ENCODE assay signal across 26 mouse cellular contexts in the genomic region with DNA sequence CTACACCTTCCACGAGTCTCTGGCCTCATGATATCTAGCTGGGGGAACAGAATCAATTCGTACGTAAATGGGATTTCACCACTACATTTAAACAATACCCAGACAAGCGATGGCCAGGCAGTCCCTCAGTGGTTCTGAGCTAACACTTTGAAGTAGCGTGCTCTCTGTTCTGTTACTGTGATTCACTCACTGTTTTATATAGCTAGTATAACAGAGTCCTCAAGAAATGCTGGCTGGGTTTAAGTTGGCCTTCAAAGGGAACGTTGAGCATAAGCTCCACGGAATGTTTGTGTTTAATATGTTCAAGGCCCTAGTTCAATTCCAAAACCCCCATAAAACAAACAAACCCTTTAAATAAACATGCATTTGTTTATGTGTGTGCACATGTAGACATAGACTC.
DNase-seq lines count a peak whose midpoint lies in the region; ATAC-seq and TF ChIP-seq lines count a peak whose summit lies in the region.
"Had no signal": no experiment of that assay in that cellular context is flagged by ENCODE, and none has a peak within 500 bp of the region (broad histone marks: within the 10 kb centered on the region; RNA-seq: fewer than 3 reads in every experiment).

No protein-coding gene starts in this region.

- no peak for TF ChIP-seq CTCF in intestine, postnatal 0 days (IDR thresholded peaks at IDR 0.05; ENCODE audit: low read depth)

- no peak overlapping the region for H3K9ac ChIP-seq in limb, embryonic 11.5 days (ENCODE audit: low read length)
- no peak overlapping the region for H3K9ac ChIP-seq in neural tube, embryonic 13.5 days
- H3K9ac ChIP-seq in neural tube, embryonic 15.5 days (replicated peaks), result no peak overlapping the region
- H3K9ac ChIP-seq in intestine, postnatal 0 days (ENCODE audit: low read depth, low read length), result no peak overlapping the region
- H3K9ac ChIP-seq in stomach, embryonic 16.5 days (ENCODE audit: low read length), result no peak overlapping the region
- H3K9ac ChIP-seq: liver, embryonic 14.5 days had no signal

- 53% methylated on average over 7 of the region's 7 CpGs for WGBS in limb, embryonic 11.5 days
- WGBS in limb, embryonic 10.5 days, result 75% methylated on average over 7 of the region's 7 CpGs
- 50% methylated on average over 7 of the region's 7 CpGs for WGBS in neural tube, embryonic 13.5 days
- 42% methylated on average over 7 of the region's 7 CpGs for WGBS in neural tube, embryonic 15.5 days
- 27% methylated on average over 7 of the region's 7 CpGs for WGBS in intestine, postnatal 0 days
- 47% methylated on average over 7 of the region's 7 CpGs for WGBS in stomach, embryonic 16.5 days

- 0 out of 2 replicates have a peak overlapping the region, but pooled peaks have one; percentile 23 for H3K27ac ChIP-seq in limb, embryonic 11.5 days (replicated peaks; ENCODE audit: low read depth, low read length)
- no peak overlapping the region for H3K27ac ChIP-seq in limb, embryonic 10.5 days
- H3K27ac ChIP-seq in neural tube, embryonic 13.5 days (replicated peaks), result peak overlapping the region; percentile 42
- no peak overlapping the region for H3K27ac ChIP-seq in neural tube, embryonic 15.5 days (replicated peaks)
- H3K27ac ChIP-seq in intestine, postnatal 0 days (ENCODE audit: low read depth, low read length), result no peak overlapping the region; the same call in 1 of the 2 replicates
- no peak overlapping the region for H3K27ac ChIP-seq in stomach, embryonic 16.5 days (ENCODE audit: low read length)
- H3K27ac ChIP-seq: forebrain, embryonic 10.5 days; heart, embryonic 10.5 days; left cerebral cortex, adult 2 months; liver, embryonic 14.5 days had no signal

- no peaks in the 10 kb centered on the region for H3K9me3 ChIP-seq in limb, embryonic 11.5 days (ENCODE audit: control insufficient read depth, low read length)
- H3K9me3 ChIP-seq in limb, embryonic 10.5 days (replicated peaks), result no peaks in the 10 kb centered on the region
- H3K9me3 ChIP-seq in neural tube, embryonic 13.5 days, result no peaks in the 10 kb centered on the region
- no peaks in the 10 kb centered on the region for H3K9me3 ChIP-seq in neural tube, embryonic 15.5 days (replicated peaks)
- H3K9me3 ChIP-seq in intestine, postnatal 0 days (ENCODE audit: control insufficient read depth), result no peaks in the 10 kb centered on the region
- no peaks in the 10 kb centered on the region for H3K9me3 ChIP-seq in stomach, embryonic 16.5 days (replicated peaks; ENCODE audit: control insufficient read depth, low read length)
- H3K9me3 ChIP-seq: forebrain, embryonic 10.5 days; heart, embryonic 10.5 days had no signal

- DNase-seq in limb, embryonic 11.5 days (ENCODE audit: low spot score), result no peak
- DNase-seq in limb, embryonic 10.5 days (ENCODE audit: low spot score), result no peak
- no peak for DNase-seq in layer of hippocampus, postnatal 14 days (ENCODE audit: low spot score in 2 of 2)
- DNase-seq: B cell, adult 2 months; cerebellum, adult 11-12 months; cerebellum, postnatal 10 days; gastrocnemius, postnatal 10 days; heart, postnatal 4 days; kidney, adult 18-20 months; kidney, postnatal 4 days; right cerebral cortex, postnatal 14 days; thymus, postnatal 36 days had no signal

- no peak overlapping the region for H3K4me3 ChIP-seq in limb, embryonic 11.5 days (ENCODE audit: low read depth, low read length)
- no peak overlapping the region for H3K4me3 ChIP-seq in limb, embryonic 10.5 days
- no peak overlapping the region for H3K4me3 ChIP-seq in neural tube, embryonic 13.5 days
- H3K4me3 ChIP-seq in neural tube, embryonic 15.5 days (replicated peaks), result no peak overlapping the region
- H3K4me3 ChIP-seq in intestine, postnatal 0 days (ENCODE audit: low read depth, low read length), result no peak overlapping the region
- H3K4me3 ChIP-seq in stomach, embryonic 16.5 days (replicated peaks; ENCODE audit: low read length), result no peak overlapping the region
- H3K4me3 ChIP-seq: forebrain, embryonic 10.5 days; heart, embryonic 10.5 days; left cerebral cortex, adult 2 months had no signal

- peaks cover 20% of the 10 kb centered on the region for H3K4me1 ChIP-seq in limb, embryonic 11.5 days (ENCODE audit: control insufficient read depth, insufficient read depth, low read length)
- H3K4me1 ChIP-seq in limb, embryonic 10.5 days, result peaks cover 45% of the 10 kb centered on the region
- H3K4me1 ChIP-seq in neural tube, embryonic 13.5 days (replicated peaks), result peaks cover 47% of the 10 kb centered on the region
- peaks cover 40% of the 10 kb centered on the region for H3K4me1 ChIP-seq in neural tube, embryonic 15.5 days
- H3K4me1 ChIP-seq in intestine, postnatal 0 days (replicated peaks; ENCODE audit: control insufficient read depth, insufficient read depth, low read length), result peaks cover 9% of the 10 kb centered on the region
- peaks cover 18% of the 10 kb centered on the region for H3K4me1 ChIP-seq in stomach, embryonic 16.5 days (ENCODE audit: control insufficient read depth, insufficient read depth, low read length)

- H3K36me3 ChIP-seq in limb, embryonic 11.5 days (ENCODE audit: control insufficient read depth, insufficient read depth, low read length), result no peaks in the 10 kb centered on the region
- H3K36me3 ChIP-seq in limb, embryonic 10.5 days, result no peaks in the 10 kb centered on the region
- H3K36me3 ChIP-seq in neural tube, embryonic 13.5 days, result no peaks in the 10 kb centered on the region
- no peaks in the 10 kb centered on the region for H3K36me3 ChIP-seq in neural tube, embryonic 15.5 days
- no peaks in the 10 kb centered on the region for H3K36me3 ChIP-seq in intestine, postnatal 0 days (ENCODE audit: control insufficient read depth, insufficient read depth)
- no peaks in the 10 kb centered on the region for H3K36me3 ChIP-seq in stomach, embryonic 16.5 days (ENCODE audit: control insufficient read depth, insufficient read depth, low read length)
- H3K36me3 ChIP-seq: forebrain, embryonic 10.5 days; G1E; heart, embryonic 10.5 days had no signal

- no peak for ATAC-seq in limb, embryonic 11.5 days (ENCODE audit: insufficient number of reproducible peaks, low FRiP score, low TSS enrichment, low read depth)
- ATAC-seq in neural tube, embryonic 13.5 days (ENCODE audit: low read depth), result no peak
- no peak for ATAC-seq in neural tube, embryonic 15.5 days (ENCODE audit: low FRiP score)
- no peak for ATAC-seq in intestine, postnatal 0 days
- no peak for ATAC-seq in stomach, embryonic 16.5 days (ENCODE audit: insufficient read depth, low FRiP score)
- ATAC-seq: forebrain, embryonic 16.5 days; hindbrain, embryonic 16.5 days; lung, postnatal 0 days; Patski had no signal

- H3K27me3 ChIP-seq in limb, embryonic 11.5 days (ENCODE audit: control insufficient read depth, insufficient read depth, low read length), result no peaks in the 10 kb centered on the region
- no peaks in the 10 kb centered on the region for H3K27me3 ChIP-seq in limb, embryonic 10.5 days (ENCODE audit: low read depth, poor library complexity, severe bottlenecking)
- H3K27me3 ChIP-seq in neural tube, embryonic 13.5 days, result no peaks in the 10 kb centered on the region
- H3K27me3 ChIP-seq in neural tube, embryonic 15.5 days (replicated peaks), result no peaks in the 10 kb centered on the region
- no peaks in the 10 kb centered on the region for H3K27me3 ChIP-seq in intestine, postnatal 0 days (replicated peaks; ENCODE audit: control insufficient read depth, insufficient read depth, low read length)
- H3K27me3 ChIP-seq in stomach, embryonic 16.5 days (ENCODE audit: control insufficient read depth, insufficient read depth, low read length), result no peaks in the 10 kb centered on the region
- H3K27me3 ChIP-seq: CH12.LX, Patski had no signal

- no peak overlapping the region for H3K4me2 ChIP-seq in limb, embryonic 11.5 days (ENCODE audit: low read depth, severe bottlenecking)
- no peak overlapping the region for H3K4me2 ChIP-seq in neural tube, embryonic 13.5 days
- H3K4me2 ChIP-seq in neural tube, embryonic 15.5 days, result no peak overlapping the region
- H3K4me2 ChIP-seq in intestine, postnatal 0 days (replicated peaks; ENCODE audit: low read depth), result peak overlapping the region; percentile 22; the same call in 1 of the 2 replicates
- 0 out of 2 replicates have a peak overlapping the region, but pooled peaks have one; percentile 4 for H3K4me2 ChIP-seq in stomach, embryonic 16.5 days (ENCODE audit: low read depth, low read length)

Comparison
In these comparisons a context has a peak if more than half of its experiments do, and no peak if none do; other contexts are left out.
1. H3K27ac ChIP-seq: peak in limb, embryonic 11.5 days (single experiment) and neural tube, embryonic 13.5 days (single experiment); none in limb, embryonic 10.5 days (single experiment), neural tube, embryonic 15.5 days (single experiment), intestine, postnatal 0 days (single experiment) and stomach, embryonic 16.5 days (single experiment).
2. H3K4me2 ChIP-seq: peak in intestine, postnatal 0 days (single experiment) and stomach, embryonic 16.5 days (single experiment); none in limb, embryonic 11.5 days (single experiment), neural tube, embryonic 13.5 days (single experiment) and neural tube, embryonic 15.5 days (single experiment).